Mouse (Mus musculus) liver, embryonic 13.5 days (tissue): ENCODE measurements around the gene Mrpl52. TPM values are rescaled to one million over a fixed set of nuclear protein-coding genes. Genes with fewer than 3 reads are reported as not detected.

ENCODE experiments used
- ATAC-seq: fragments of 200-750 bp; cut with Nextera tagmentation; 2 replicates; pipeline ENCODE4 v1.8.0; 2017; ENCODE audit warnings: low read depth, mild to moderate bottlenecking, moderate number of reproducible peaks, moderate library complexity
- DNase-seq: peaks from one replicate; pipeline ENCODE4 v3.0.0; 2022
- H3K27ac ChIP-seq: fragments of 300-500 bp; sonication (generic); 2 replicates; pipeline ENCODE4 v1.5.1; 2015; ENCODE audit warnings: moderate library complexity, mild to moderate bottlenecking, inconsistent platforms
- H3K27me3 ChIP-seq: fragments of 300-500 bp; sonication (generic); 2 replicates; pipeline ENCODE4 v1.6.1; 2015; ENCODE audit warnings: mild to moderate bottlenecking, inconsistent platforms
- H3K36me3 ChIP-seq: fragments of 300-500 bp; sonication (generic); 2 replicates; pipeline ENCODE4 v1.6.1; 2015; ENCODE audit warnings: mild to moderate bottlenecking, inconsistent platforms
- H3K4me1 ChIP-seq: fragments of 300-500 bp; sonication (generic); replicated peaks from 2 replicates; pipeline ENCODE4 v1.6.1; 2015; ENCODE audit warnings: inconsistent platforms
- H3K4me2 ChIP-seq: fragments of 300-500 bp; sonication (generic); 2 replicates; pipeline ENCODE4 v1.6.1; 2015; ENCODE audit warnings: inconsistent platforms, mild to moderate bottlenecking, moderate library complexity
- H3K4me3 ChIP-seq: fragments of 300-500 bp; sonication (generic); replicated peaks from 2 replicates; pipeline ENCODE4 v1.5.1; 2015; ENCODE audit warnings: mild to moderate bottlenecking, inconsistent platforms
- H3K9ac ChIP-seq: fragments of 300-500 bp; sonication (generic); 2 replicates; pipeline ENCODE4 v1.6.1; 2015; ENCODE audit warnings: mild to moderate bottlenecking, inconsistent platforms
- H3K9me3 ChIP-seq: fragments of 300-500 bp; sonication (generic); replicated peaks from 2 replicates; pipeline ENCODE4 v1.6.1; 2016; ENCODE audit warnings: inconsistent platforms
- WGBS: fragments of 180-500 bp; shearing (Covaris S2); methylation state at CpG from one replicate; pipeline ENCODE4 v1.1.7; 2015; ENCODE audit not compliant: insufficient replicate concordance; 5-methylcytosine and 5-hydroxymethylcytosine counted together
- polyA plus RNA-seq: library from polyadenylated mRNA; unstranded; fragments of >200 nt; fragmentation: Nextera tagmentation; extraction: Ambion mirVana; gene quantifications from 2 replicates; pipeline ENCODE4 v1.2.1, GENCODE M21; 2015

Mrpl52 gene
- polyA plus RNA-seq, 1 experiment from 2014 or later: 244 TPM

- Histone ChIP-seq H3K4me3 (peak within 1 kb of the TSS; percentile 37), H3K4me2 (peak within 1 kb of the TSS; percentile 58), H3K4me1 (peaks cover 28% of the 10 kb centered on the region), H3K27me3 (peaks cover 69% of the 10 kb centered on the region), H3K9me3 (no peaks in the 10 kb centered on the region), H3K9ac (0 out of 2 replicates have a peak within 1 kb of the TSS, but pooled peaks have one; percentile 39), H3K27ac (no peak within 1 kb of the TSS), H3K36me3 (no peaks in the 10 kb centered on the region)
- WGBS: 6% methylated on average over 23 of the region's 23 CpGs
- ATAC-seq (no peak; the same call in 1 of the 2 replicates), DNase-seq (no peak)
These were observed 49.5 kb downstream of the Mrpl52 start, which contains the start of gene Rem2 for GRCm38 (mm10) chr14:54475941-54476844. Gene Rem2, plus strand, starts transcription at chr14:54476100.

DNA sequence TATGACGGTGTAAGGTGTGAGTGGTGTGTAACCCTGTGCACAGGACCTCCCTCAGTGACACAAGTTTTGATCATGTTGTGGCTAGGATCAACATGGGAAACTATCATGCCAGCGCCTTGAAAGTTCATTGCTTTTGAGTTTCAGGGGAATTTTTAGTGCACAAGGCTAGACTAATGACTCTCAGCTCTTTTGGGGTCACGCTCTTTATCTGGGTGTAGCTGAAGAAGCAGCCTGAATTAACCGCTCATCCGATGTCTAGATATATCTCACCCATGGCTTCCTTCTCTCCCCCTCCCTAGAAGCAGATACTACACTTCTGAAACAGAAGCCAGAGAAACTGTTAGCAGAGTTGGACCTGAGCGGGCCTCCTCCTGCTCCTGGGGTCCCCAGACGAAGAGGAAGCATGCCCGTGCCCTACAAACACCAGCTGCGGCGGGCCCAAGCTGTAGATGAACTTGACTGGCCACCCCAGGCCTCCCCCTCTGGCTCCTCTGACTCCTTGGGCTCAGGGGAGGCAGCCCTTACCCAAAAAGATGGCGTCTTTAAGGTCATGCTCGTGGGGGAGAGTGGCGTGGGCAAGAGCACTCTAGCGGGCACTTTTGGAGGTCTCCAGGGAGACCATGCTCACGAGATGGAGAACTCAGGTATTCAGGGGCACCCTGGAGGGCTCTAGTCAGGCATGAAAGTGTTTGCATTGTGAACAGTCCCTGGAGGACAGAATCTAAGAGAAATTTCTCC is 50.6 kb downstream of the Mrpl52 start:
- DNase-seq (no peak), ATAC-seq (no peak)
- H3K27ac ChIP-seq: no peak overlapping the region
- H3K4me1 ChIP-seq: peaks cover 21% of the 10 kb centered on the region
- peak overlapping the region; percentile 39; the same call in 1 of the 2 replicates for H3K9ac ChIP-seq
- H3K36me3 ChIP-seq: no peaks in the 10 kb centered on the region
- no peak overlapping the region for H3K4me2 ChIP-seq
- 61% methylated on average over 15 of the region's 15 CpGs for WGBS
- H3K4me3 ChIP-seq: no peak overlapping the region
- H3K27me3 ChIP-seq: peaks cover 77% of the 10 kb centered on the region
- no peaks in the 10 kb centered on the region for H3K9me3 ChIP-seq

Other genes starting within 250 kb of the Mrpl52 start
- 229 and 243 TPM in 2 replicates for gene Dad1, start 172.8 kb upstream of the Mrpl52 start, polyA plus RNA-seq
- 17.9 and 18.4 TPM in 2 replicates for gene Abhd4, start 172.7 kb upstream of the Mrpl52 start, polyA plus RNA-seq
- gene Olfr49, start 142.0 kb upstream of the Mrpl52 start, polyA plus RNA-seq: not detected in 2 replicates
- 21.4 and 22.3 TPM in 2 replicates for gene Oxa1l, start 66.1 kb upstream of the Mrpl52 start, polyA plus RNA-seq
- 8.6 and 10.3 TPM in 2 replicates for gene Slc7a7, start 9.1 kb upstream of the Mrpl52 start, polyA plus RNA-seq
- gene Mmp14, start 4.7 kb downstream of the Mrpl52 start, polyA plus RNA-seq: 19.8 and 23.2 TPM in 2 replicates
- gene Lrp10, start 37.2 kb downstream of the Mrpl52 start, polyA plus RNA-seq: 18.4 and 21.2 TPM in 2 replicates
- 0.06 and 0.12 TPM in 2 replicates for gene Rem2, start 49.2 kb downstream of the Mrpl52 start, polyA plus RNA-seq
- 41.6 and 48.9 TPM in 2 replicates for gene Prmt5, start 90.6 kb downstream of the Mrpl52 start, polyA plus RNA-seq
- gene Haus4, start 127.7 kb downstream of the Mrpl52 start, polyA plus RNA-seq: 45.6 and 47.5 TPM in 2 replicates
- 3.9 and 4.4 TPM in 2 replicates for gene Ajuba, start 150.6 kb downstream of the Mrpl52 start, polyA plus RNA-seq
- gene 4931414P19Rik, start 179.1 kb downstream of the Mrpl52 start, polyA plus RNA-seq: 2.7 and 3.0 TPM in 2 replicates
- gene Psmb5, start 191.1 kb downstream of the Mrpl52 start, polyA plus RNA-seq: 262 and 266 TPM in 2 replicates
- gene Psmb11, start 194.5 kb downstream of the Mrpl52 start, polyA plus RNA-seq: not detected in 2 replicates
- gene Gm17606, start 214.0 kb downstream of the Mrpl52 start, polyA plus RNA-seq: not detected in 2 replicates
- 0.25 and 0.38 TPM in 2 replicates for gene Cdh24, start 214.5 kb downstream of the Mrpl52 start, polyA plus RNA-seq